Comparison of ENCODE assay signal across 8 mouse cellular contexts in genomic region chr2:126932897-126933641, GRCm38 (mm10). TPM values are rescaled to one million over a fixed set of nuclear protein-coding genes. Genes with fewer than 3 reads are reported as not detected.
DNase-seq lines count a peak whose midpoint lies in the region; ATAC-seq and TF ChIP-seq lines count a peak whose summit lies in the region.

Sppl2a (minus strand) TSS chr2:126933235.

- peak within 1 kb of the TSS; percentile 67 for H3K27ac ChIP-seq in MEL (ENCODE audit: control insufficient read depth, low read depth, low read length)
- H3K27ac ChIP-seq in cerebellum, adult 2 months (ENCODE audit: insufficient read depth, low read length) = peak within 1 kb of the TSS; percentile 90
- peak within 1 kb of the TSS; percentile 92 for H3K27ac ChIP-seq in forebrain, postnatal 0 days (ENCODE audit: low read depth, low read length)
- H3K27ac ChIP-seq in lung, embryonic 15.5 days = peak within 1 kb of the TSS; percentile 99

- no peak for TF ChIP-seq EP300 in MEL (IDR thresholded peaks at IDR 0.05; ENCODE audit: low read depth in 1 of 2, low read length in 2 of 2)

- peak within 1 kb of the TSS; percentile 80 for H3K9ac ChIP-seq in MEL (ENCODE audit: control insufficient read depth, low read depth, low read length, poor library complexity, severe bottlenecking)
- H3K9ac ChIP-seq in forebrain, postnatal 0 days = peak within 1 kb of the TSS; percentile 79
- H3K9ac ChIP-seq in lung, embryonic 15.5 days = peak within 1 kb of the TSS; percentile 79

- peaks cover 0 to 1% of the 10 kb centered on the region in 2 experiments; a peak in 1 of 4 replicates for H3K4me1 ChIP-seq in MEL (ENCODE audit: control insufficient read depth in 1 of 2, insufficient read depth in 2 of 2, low read length in 2 of 2)
- H3K4me1 ChIP-seq in cerebellum, adult 2 months (ENCODE audit: control insufficient read depth, insufficient read depth, low read length) = no peaks in the 10 kb centered on the region; the same call in none of the 2 replicates
- no peaks in the 10 kb centered on the region for H3K4me1 ChIP-seq in forebrain, postnatal 0 days (ENCODE audit: insufficient read depth)
- H3K4me1 ChIP-seq in lung, embryonic 15.5 days = peaks cover 6% of the 10 kb centered on the region; the same call in 1 of the 2 replicates

- peak; percentile 77 to 93 for TF ChIP-seq POLR2A in MEL (IDR thresholded peaks at IDR 0.05; ENCODE audit: control insufficient read depth in 1 of 2, insufficient read depth in 1 of 2, low read depth in 1 of 2, low read length in 2 of 2, poor library complexity in 1 of 2)
- peak; percentile 79 for TF ChIP-seq POLR2A in cerebellum, adult 2 months (IDR thresholded peaks at IDR 0.05; ENCODE audit: borderline replicate concordance, insufficient read depth, low read length)

- peak within 1 kb of the TSS; percentile 52 for H3K4me2 ChIP-seq in forebrain, postnatal 0 days (ENCODE audit: low read depth)
- peak within 1 kb of the TSS; percentile 65 for H3K4me2 ChIP-seq in lung, embryonic 15.5 days

- no peaks in the 10 kb centered on the region for H3K9me3 ChIP-seq in MEL (replicated peaks; ENCODE audit: insufficient read depth, low read length)
- no peaks in the 10 kb centered on the region for H3K9me3 ChIP-seq in forebrain, postnatal 0 days (ENCODE audit: low read length)
- H3K9me3 ChIP-seq in lung, embryonic 15.5 days = no peaks in the 10 kb centered on the region

- peak; percentile 100 for ATAC-seq in forebrain, postnatal 0 days
- ATAC-seq in lung, embryonic 15.5 days (ENCODE audit: borderline replicate concordance, extremely low read depth, low FRiP score, low TSS enrichment) = peak; percentile 100

- 0 out of 6 replicates have a peak, but pooled peaks of 1 of the 3 experiments have one; percentile 12 for TF ChIP-seq CTCF in MEL (IDR thresholded peaks at IDR 0.05 in 2 of 3, conservative IDR thresholded peaks at IDR 0.05 in 1 of 3; ENCODE audit: control insufficient read depth in 1 of 3, insufficient read depth in 1 of 3, low read depth in 2 of 3, low read length in 3 of 3, poor library complexity in 1 of 3, severe bottlenecking in 1 of 3)
- TF ChIP-seq CTCF in cerebellum, adult 2 months (IDR thresholded peaks at IDR 0.05; ENCODE audit: borderline replicate concordance, insufficient read depth, low read depth, low read length) = no peak
- peak; percentile 44 for TF ChIP-seq CTCF in forebrain, postnatal 0 days (IDR thresholded peaks at IDR 0.05; ENCODE audit: low read depth)

- H3K4me3 ChIP-seq in MEL (ENCODE audit: control insufficient read depth in 1 of 2, insufficient read depth in 1 of 2, low read depth in 2 of 2, low read length in 2 of 2) = peak within 1 kb of the TSS; percentile 75 to 94
- peak within 1 kb of the TSS; percentile 93 for H3K4me3 ChIP-seq in cerebellum, adult 2 months (replicated peaks; ENCODE audit: insufficient read depth, low read depth, low read length)
- peak within 1 kb of the TSS; percentile 70 for H3K4me3 ChIP-seq in forebrain, postnatal 0 days (ENCODE audit: low read depth, low read length)
- H3K4me3 ChIP-seq in lung, embryonic 15.5 days = peak within 1 kb of the TSS; percentile 71

- H3K27me3 ChIP-seq in MEL (ENCODE audit: control insufficient read depth in 1 of 2, insufficient read depth in 2 of 2, low read length in 2 of 2) = no peaks in the 10 kb centered on the region
- no peaks in the 10 kb centered on the region for H3K27me3 ChIP-seq in cerebellum, adult 2 months (ENCODE audit: control insufficient read depth, insufficient read depth, low read length)
- no peaks in the 10 kb centered on the region for H3K27me3 ChIP-seq in forebrain, postnatal 0 days (ENCODE audit: insufficient read depth, low read length)
- H3K27me3 ChIP-seq in lung, embryonic 15.5 days = no peaks in the 10 kb centered on the region

- DNase-seq in MEL (ENCODE audit: low read depth, low spot score) = peak; percentile 91
- peak; percentile 89 to 93 for DNase-seq in cerebellum, adult 2 months
- DNase-seq in forebrain, postnatal 0 days = peak; percentile 93
- DNase-seq in heart, postnatal 4 days = peak; percentile 91
- DNase-seq in layer of hippocampus, adult 8-10 months (ENCODE audit: low spot score in 2 of 2) = peak; percentile 85
- DNase-seq in ovary, adult 18-20 months (ENCODE audit: low spot score) = peak; percentile 89
- peak; percentile 86 for DNase-seq in thymus, postnatal 0 days (ENCODE audit: low spot score)

- peaks cover 0 to 15% of the 10 kb centered on the region in 2 experiments; a peak in 2 of 4 replicates for H3K36me3 ChIP-seq in MEL (ENCODE audit: control insufficient read depth in 1 of 2, insufficient read depth in 2 of 2, low read length in 2 of 2)
- H3K36me3 ChIP-seq in forebrain, postnatal 0 days (ENCODE audit: insufficient read depth) = 0 out of 2 replicates have a peak, but pooled peaks cover 3% of the 10 kb centered on the region
- H3K36me3 ChIP-seq in lung, embryonic 15.5 days = no peaks in the 10 kb centered on the region

- H3K79me2 ChIP-seq in MEL (ENCODE audit: control insufficient read depth, insufficient read depth, low read length, poor library complexity) = peaks cover 6% of the 10 kb centered on the region

- TF ChIP-seq RAD21 in MEL (IDR thresholded peaks at IDR 0.05; ENCODE audit: low read depth, low read length) = no peak

- under 1% methylated on average over 35 of the region's 35 CpGs for WGBS in cerebellum, adult 2 months
- WGBS in forebrain, postnatal 0 days = under 1% methylated on average over 35 of the region's 35 CpGs
- under 1% methylated on average over 35 of the region's 35 CpGs for WGBS in lung, embryonic 15.5 days

TF ChIP-seq in MEL, 35 proteins besides CTCF, POLR2A, EP300 and RAD21:
- 0 out of 2 replicates have a peak, but pooled peaks have one; percentile 8 for TF ChIP-seq ETS1 (IDR thresholded peaks at IDR 0.05; ENCODE audit: low read depth, low read length)
- peak; percentile 45; the same call in 1 of the 2 replicates for TF ChIP-seq ZMIZ1 (IDR thresholded peaks at IDR 0.05; ENCODE audit: low read depth, low read length)
- peak; percentile 82 for TF ChIP-seq HCFC1 (IDR thresholded peaks at IDR 0.05; ENCODE audit: low read depth, low read length)
- no peak for TF ChIP-seq MYB (IDR thresholded peaks at IDR 0.05; ENCODE audit: low read depth, low read length)
- TF ChIP-seq SMC3 (IDR thresholded peaks at IDR 0.05; ENCODE audit: low read depth, low read length) = no peak
- TF ChIP-seq RCOR1 (IDR thresholded peaks at IDR 0.05; ENCODE audit: low read depth, low read length) = peak; percentile 50; the same call in 1 of the 2 replicates
- TF ChIP-seq ZC3H11A (IDR thresholded peaks at IDR 0.05; ENCODE audit: low read depth, low read length) = no peak
- TF ChIP-seq MAZ (IDR thresholded peaks at IDR 0.05; ENCODE audit: low read depth, low read length) = peak; percentile 24; the same call in 1 of the 2 replicates
- peak; percentile 85; the same call in 1 of the 2 replicates for TF ChIP-seq UBTF (IDR thresholded peaks at IDR 0.05; ENCODE audit: borderline replicate concordance, insufficient read depth, low read depth, low read length)
- no peak; the same call in 1 of the 2 replicates for TF ChIP-seq POLR2AphosphoS2 (IDR thresholded peaks at IDR 0.05; ENCODE audit: low read length)
- TF ChIP-seq NELFE (IDR thresholded peaks at IDR 0.05; ENCODE audit: low read depth, low read length) = peak; percentile 85
- peak; percentile 83 for TF ChIP-seq ELF1 (IDR thresholded peaks at IDR 0.05; ENCODE audit: low read depth, low read length)
- peak; percentile 40; the same call in 1 of the 2 replicates for TF ChIP-seq MXI1 (IDR thresholded peaks at IDR 0.05; ENCODE audit: low read depth, low read length)
- peak; percentile 59; the same call in 1 of the 2 replicates for TF ChIP-seq SIN3A (IDR thresholded peaks at IDR 0.05; ENCODE audit: low read length)
- no peak for TF ChIP-seq ZKSCAN1 (IDR thresholded peaks at IDR 0.05; ENCODE audit: low read depth, low read length)
- TF ChIP-seq MAX (IDR thresholded peaks at IDR 0.05; ENCODE audit: low read length) = 0 out of 2 replicates have a peak, but pooled peaks have one; percentile 19
- peak; percentile 67 for TF ChIP-seq TBP (IDR thresholded peaks at IDR 0.05; ENCODE audit: low read depth, low read length)
TF ChIP-seq in MEL: peak in this region for 12.

RNA-seq across cellular contexts. Expression of gene Sppl2a, which starts in this region (rescaled TPM):
- total RNA-seq in MEL (2012; rRNA removed) = 16.6 and 17.5 TPM in 2 replicates
- polyA plus RNA-seq in MEL (2012; ENCODE audit: insufficient read depth in 1 of 2, insufficient read length in 2 of 2, low read depth in 1 of 2, low replicate concordance in 2 of 2, missing spikeins in 1 of 2) = 10 to 100 TPM in 1 of 2 experiments, not detected in 1; 12.1 TPM
- 20.0 and 20.1 TPM in 2 replicates for polyA plus RNA-seq in cerebellum, adult 2 months (2012; rRNA removed)
- 38.9 and 55.3 TPM in 2 replicates for total RNA-seq in forebrain, postnatal 0 days (2014; rRNA removed)
- polyA plus RNA-seq in forebrain, postnatal 0 days (2015; fragmentation: Nextera tagmentation; extraction: Ambion mirVana) = 24.8 and 30.5 TPM in 2 replicates
- total RNA-seq in heart, postnatal 4 days (2021) = 10 to 100 TPM; 43.5 to 49.9 TPM
- 10 to 100 TPM; 28.7 to 33.1 (median 30.3) TPM for total RNA-seq in layer of hippocampus, adult 8-10 months (2022)
- polyA plus RNA-seq in lung, embryonic 15.5 days (2015; fragmentation: Nextera tagmentation; extraction: Ambion mirVana) = 40.7 and 42.1 TPM in 2 replicates
- 86.8 and 89.5 TPM in 2 replicates for polyA plus RNA-seq in thymus, postnatal 0 days (2015; fragmentation: Nextera tagmentation; extraction: Ambion mirVana)

Comparison
In these comparisons a context has a peak if more than half of its experiments do, and no peak if none do; other contexts are left out.
1. Peak in every context shown above with its lines: DNase-seq, ATAC-seq, H3K4me3 ChIP-seq and H3K27ac ChIP-seq.